Mouse (Mus musculus): ENCODE measurements around the gene Ano7. TPM values are rescaled to one million over a fixed set of nuclear protein-coding genes. Genes with fewer than 3 reads are reported as not detected.

The Ano7 gene
- polyA plus RNA-seq, 1 experiment from 2014 or later: 0.71 TPM

Small RNAs within 50 kb of the gene (microRNA-seq; reads per million reads assigned to microRNA genes)
- gene Mir6345 (not detected), gene Mir6902 (not detected)

Other genes with a start within 250 kb of the Ano7 start
- not detected in 2 replicates for gene Agxt, start 238.7 kb upstream of the Ano7 start, polyA plus RNA-seq (2016; fragmentation: Nextera tagmentation; extraction: Ambion mirVana)
- gene 2310007B03Rik, start 213.0 kb upstream of the Ano7 start, polyA plus RNA-seq (2016; fragmentation: Nextera tagmentation; extraction: Ambion mirVana): 0.09 and 0.29 TPM in 2 replicates
- gene Crocc2, start 205.2 kb upstream of the Ano7 start, polyA plus RNA-seq (2016; fragmentation: Nextera tagmentation; extraction: Ambion mirVana): 0.15 and 0.19 TPM in 2 replicates
- 10.4 and 12.4 TPM in 2 replicates for gene Sned1, start 138.1 kb upstream of the Ano7 start, polyA plus RNA-seq (2016; fragmentation: Nextera tagmentation; extraction: Ambion mirVana)
- gene Mterf4, start 68.0 kb upstream of the Ano7 start, polyA plus RNA-seq (2016; fragmentation: Nextera tagmentation; extraction: Ambion mirVana): 35.1 and 35.3 TPM in 2 replicates
- 63.5 and 73.1 TPM in 2 replicates for gene Ppp1r7, start 31.1 kb upstream of the Ano7 start, polyA plus RNA-seq (2016; fragmentation: Nextera tagmentation; extraction: Ambion mirVana)
- gene Pask, start 30.4 kb upstream of the Ano7 start, polyA plus RNA-seq (2016; fragmentation: Nextera tagmentation; extraction: Ambion mirVana): 12.2 and 13.1 TPM in 2 replicates
- 89.2 and 90.6 TPM in 2 replicates for gene Hdlbp, start 104.9 kb downstream of the Ano7 start, polyA plus RNA-seq (2016; fragmentation: Nextera tagmentation; extraction: Ambion mirVana)
- gene Farp2, start 138.1 kb downstream of the Ano7 start, polyA plus RNA-seq (2016; fragmentation: Nextera tagmentation; extraction: Ambion mirVana): 5.4 and 5.8 TPM in 2 replicates